Mouse (Mus musculus): Measurements from ENCODE around the gene Pax9.

Gene Pax9

GRCm38 (mm10) chr12:56697011-56697740 lies 5.6 kb downstream of the Pax9 start:
- DNase-seq (ENCODE audit: low read depth, low spot score): no peak

DNA sequence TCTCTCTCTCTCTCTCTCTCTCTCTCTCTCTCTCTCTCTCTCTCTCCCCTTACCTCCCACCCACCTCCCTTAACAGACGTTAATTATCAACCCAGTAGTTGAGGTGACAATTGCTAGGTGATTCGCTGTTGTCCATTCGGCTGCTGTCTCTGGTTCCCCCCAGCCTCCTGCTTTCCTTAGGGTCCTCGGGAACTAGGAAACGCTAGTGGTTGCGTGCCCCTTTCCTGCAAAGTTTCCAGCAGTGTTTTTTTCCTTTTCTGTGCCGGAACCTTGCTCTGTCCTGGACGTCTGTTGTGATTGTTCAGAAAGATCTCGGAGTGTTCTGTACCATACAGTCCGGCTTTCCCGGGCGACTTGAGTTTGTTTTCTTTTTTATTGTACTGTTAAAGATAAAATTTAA lies 6.2 kb downstream of the Pax9 start:
- no peak for DNase-seq (ENCODE audit: low read depth, low spot score)

DNA sequence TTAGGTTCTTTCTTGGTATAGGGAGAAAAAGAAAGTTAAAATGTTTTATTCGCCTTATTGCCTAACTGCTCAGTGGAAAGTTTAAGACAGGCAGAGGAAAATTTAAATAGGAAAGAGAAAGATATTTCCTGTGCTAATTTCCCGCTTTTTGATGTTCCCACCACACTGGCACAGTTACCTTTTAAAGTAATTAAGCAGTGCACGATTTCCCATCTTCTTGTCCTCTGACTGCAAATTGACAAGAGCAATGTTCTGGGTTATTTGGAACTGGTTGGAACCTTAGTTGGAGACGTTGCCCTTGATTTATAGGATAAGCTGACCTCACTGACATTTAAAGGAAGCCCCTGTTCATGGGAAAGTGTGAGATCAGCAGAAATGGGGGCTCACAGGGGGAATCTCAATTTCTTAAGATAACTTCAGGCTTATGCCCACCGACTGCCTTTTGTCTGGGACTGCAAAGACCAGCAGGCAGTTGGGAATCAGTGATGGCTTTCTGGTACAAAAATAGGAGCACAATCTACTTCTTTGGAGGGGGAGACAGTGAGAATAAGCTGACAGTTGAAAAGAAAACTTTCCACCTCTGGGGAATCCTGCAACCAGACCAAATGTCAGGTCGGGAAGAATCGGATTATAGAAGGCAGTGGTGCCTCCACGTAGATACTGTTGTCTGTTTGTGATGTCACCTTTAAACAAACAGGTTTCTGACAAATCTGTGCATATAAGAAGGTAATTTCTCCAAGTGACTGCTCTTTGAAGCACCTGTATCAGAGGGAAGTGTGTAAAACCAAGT lies 6.8 kb downstream of the Pax9 start:
- DNase-seq (ENCODE audit: low read depth, low spot score): no peak

DNA sequence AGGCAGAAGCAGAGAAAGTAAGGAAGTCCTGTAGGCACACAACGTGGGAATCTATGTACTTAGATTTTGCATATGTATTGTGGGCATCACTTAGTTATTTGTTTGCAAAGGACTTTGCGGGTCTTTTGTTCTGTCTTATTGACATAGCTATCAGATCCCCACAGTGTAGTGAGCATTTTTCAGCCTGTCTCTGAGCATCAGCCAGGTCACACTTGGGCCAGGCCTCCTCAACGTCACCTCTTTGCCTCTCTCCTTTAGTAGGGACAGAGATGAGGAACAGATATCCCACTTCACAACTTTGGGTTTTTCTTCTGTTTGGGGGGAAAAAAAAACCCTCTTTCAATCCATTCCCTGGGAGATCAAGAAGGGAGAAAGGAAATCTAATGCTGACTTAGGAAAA lies 7.8 kb downstream of the Pax9 start:
- DNase-seq (ENCODE audit: low read depth, low spot score): no peak

DNA sequence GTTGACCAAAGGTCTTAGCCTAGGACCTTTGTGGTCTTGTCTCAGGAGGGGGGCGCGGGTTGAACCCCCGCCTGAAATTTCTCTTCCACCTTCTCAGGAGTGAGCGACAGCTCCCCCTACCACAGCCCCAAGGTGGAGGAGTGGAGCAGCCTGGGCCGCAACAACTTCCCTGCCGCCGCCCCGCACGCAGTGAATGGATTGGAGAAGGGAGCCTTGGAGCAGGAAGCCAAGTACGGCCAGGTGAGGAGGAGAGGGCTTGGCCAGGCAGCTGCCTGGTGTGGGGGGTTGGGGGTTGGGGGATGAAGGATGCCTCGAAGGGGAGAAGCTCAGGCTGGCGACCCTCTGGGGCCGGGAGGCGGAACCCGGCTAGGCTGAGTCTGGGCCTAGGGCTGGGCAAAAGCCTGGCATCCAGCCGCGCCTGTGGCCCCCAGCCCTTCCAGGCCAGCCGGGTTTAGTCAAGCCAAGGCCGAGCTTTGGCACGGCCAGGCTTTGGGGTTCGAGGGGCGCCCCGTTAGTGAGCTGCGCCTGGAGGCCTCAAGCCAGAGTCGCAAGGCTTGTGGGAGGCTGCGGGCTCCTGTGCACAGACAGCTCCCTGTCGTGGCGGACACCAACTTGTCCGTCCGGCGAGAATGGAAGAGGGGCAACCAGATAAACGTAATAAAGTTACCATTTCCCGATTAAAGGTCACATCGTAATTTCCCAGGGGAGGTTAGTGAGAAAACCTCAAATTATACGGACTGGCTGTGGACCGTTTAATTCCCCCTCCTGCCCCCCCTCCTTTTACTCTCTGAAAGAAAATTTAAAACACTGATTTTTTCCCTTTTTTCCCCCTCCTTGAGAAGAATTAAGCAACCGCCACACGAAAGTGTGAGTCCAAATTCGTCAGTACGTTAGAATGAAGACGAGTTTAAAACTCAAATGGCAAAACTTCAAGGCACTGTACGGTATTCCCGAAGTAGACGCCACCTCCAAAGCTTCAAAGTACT lies 8.6 kb downstream of the Pax9 start:
- DNase-seq (ENCODE audit: low read depth, low spot score): no peak

GRCm38 (mm10) chr12:56701004-56701403 lies 9.4 kb downstream of the Pax9 start:
- no peak for DNase-seq (ENCODE audit: low read depth, low spot score)

DNA sequence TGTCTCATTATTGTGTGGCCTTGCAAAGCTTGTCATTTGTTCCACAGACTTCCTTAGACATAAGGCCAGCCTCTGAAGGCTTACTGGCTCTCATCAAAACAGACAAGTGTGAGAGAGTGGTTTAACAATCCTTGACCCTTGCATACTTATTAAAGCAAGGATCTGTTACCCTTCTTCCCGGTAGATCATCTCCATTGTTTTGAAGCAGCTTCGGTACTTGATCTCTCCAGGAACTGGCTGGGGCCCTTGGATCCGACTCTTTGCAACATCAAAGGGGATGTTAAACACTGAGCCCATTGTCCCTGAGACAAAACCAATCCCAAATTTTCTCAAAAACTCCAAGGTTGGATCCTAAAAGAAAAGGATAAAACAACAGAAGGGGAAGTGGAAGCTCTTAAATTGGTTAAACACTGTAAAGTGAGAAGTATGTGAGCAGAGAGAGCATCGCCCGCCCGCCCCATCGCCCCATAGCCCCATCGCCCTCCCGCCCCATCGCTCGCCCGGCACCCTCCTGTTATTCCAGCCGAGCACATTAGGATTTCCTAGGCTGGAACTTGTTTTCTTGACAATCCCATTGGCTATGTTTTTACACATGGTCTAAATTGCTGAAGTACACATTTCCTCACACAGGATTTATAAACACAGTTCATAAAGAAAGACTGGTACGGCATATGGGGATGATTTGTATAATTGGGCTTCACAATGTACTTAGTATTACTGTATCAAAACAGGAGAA lies 26.6 kb downstream of the Pax9 start:
- DNase-seq (ENCODE audit: low read depth, low spot score): no peak

DNA sequence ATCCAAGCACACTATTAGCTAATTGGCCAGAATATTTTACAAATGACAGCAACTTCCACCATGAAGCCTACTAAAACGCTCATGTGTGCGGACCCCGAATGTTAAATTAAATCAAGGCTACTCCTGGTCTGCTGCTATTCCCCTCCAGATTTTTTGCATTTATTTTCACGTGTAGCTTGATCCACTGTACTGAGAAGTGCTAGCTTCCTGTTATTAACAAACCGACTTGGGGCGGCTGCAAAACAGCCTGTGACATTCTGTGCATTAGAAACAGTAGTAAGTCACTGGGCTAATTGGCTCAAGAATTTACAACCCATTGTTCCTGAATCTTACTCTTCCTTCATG lies 27.1 kb downstream of the Pax9 start:
- no peak for DNase-seq (ENCODE audit: low read depth, low spot score)

DNA sequence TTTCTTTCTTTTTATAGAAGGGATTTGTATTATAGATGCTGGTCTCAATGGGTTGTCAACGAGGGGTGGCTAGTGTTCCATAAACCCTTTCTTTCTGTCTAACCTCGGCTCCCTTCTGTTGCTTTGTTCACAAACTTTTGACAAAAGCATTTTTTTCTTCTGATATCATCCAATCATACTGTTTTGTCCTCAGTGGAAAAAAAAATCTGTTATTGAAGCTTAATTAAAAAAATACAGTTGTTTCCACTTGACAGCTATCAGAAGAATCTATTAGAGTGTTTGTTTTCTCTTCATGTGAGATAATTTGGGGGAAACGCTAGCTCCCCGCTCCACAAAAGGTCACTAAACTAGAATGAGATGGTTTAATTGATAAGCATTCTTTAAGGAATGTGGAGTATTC lies 36.1 kb downstream of the Pax9 start:
- DNase-seq (ENCODE audit: low read depth, low spot score): no peak

DNA sequence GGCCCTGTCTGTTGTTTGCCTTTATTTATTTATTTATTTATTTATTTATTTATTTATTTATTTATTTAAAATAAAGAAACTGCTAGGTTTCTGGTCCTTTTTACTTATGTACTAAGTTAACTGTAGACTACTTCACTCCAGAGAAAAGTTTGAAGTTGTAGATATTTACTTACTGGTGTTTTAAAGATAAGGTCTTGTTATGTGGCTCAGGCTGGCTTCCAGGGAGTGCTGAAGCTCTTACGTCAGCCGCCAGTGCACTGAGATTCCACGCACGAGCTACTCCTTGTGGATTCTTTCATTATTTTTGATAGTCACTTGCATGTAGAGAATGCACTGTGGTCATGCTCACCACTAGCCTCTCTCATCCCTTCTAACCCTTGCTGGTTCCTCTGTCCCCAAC lies 45.5 kb downstream of the Pax9 start:
- DNase-seq (ENCODE audit: low read depth, low spot score): no peak
